Mouse (Mus musculus) left cerebral cortex, postnatal 14 days (tissue): ENCODE results near the gene Syncrip. TPM values are rescaled to one million over a fixed set of nuclear protein-coding genes. Genes with fewer than 3 reads are reported as not detected.

ENCODE experiments used
- DNase-seq, 2 experiments: peaks; one replicate each; pipeline ENCODE4 v3.0.0; 2021 to 2022; ENCODE audit warnings: low spot score in 2 of 2, mixed read lengths in 1 of 2
- intact Hi-C: fragments of 180-260 bp; cut with DNase I; formaldehyde crosslinking; loops from one replicate; pipeline ENCODE4 v1.15.1; 2025
- total RNA-seq, 2 experiments: library from RNA; stranded (reverse); gene quantifications; 2 replicates each; pipeline ENCODE4 v1.2.3; 2021

Syncrip gene
- total RNA-seq, 2 experiments from 2014 or later: 69.9 to 72.5 TPM

DNA sequence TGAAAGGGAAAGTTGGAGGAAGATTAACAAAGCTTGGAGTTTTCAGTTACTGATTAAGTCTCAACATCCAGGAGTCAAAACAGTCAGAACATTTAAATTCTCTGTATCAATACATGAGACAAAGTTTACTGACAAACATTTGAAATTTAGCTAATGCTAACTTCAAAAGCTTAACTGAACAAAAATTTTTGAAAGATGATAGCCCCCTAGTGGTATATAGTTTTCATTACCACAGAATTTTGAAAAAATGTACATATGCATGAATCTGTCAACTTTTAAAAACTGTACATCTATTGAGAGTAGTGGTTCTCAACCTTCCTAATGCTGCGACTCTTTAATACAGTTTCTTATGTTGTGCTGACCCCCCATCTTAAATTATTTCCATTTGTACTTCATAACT is 83.9 kb downstream of the Syncrip start:
- intact Hi-C loops: loop anchor here (2.0 kb wide), 1 partner anchor 158 kb away; no protein-coding TSS in a partner anchor
- DNase-seq: no peak

Other genes with a start within 250 kb of the Syncrip start
- 1 to 10 TPM; 3.2 to 6.5 TPM for gene Nt5e, start 155.4 kb downstream of the Syncrip start, total RNA-seq
- 10 to 100 TPM; 49.7 to 51.1 TPM for gene Snx14, start 43.6 kb downstream of the Syncrip start, total RNA-seq
- 1 to 10 TPM in 1 of 2 experiments, not detected in 1; 2.1 TPM for gene Gm20537, start 26.0 kb downstream of the Syncrip start, total RNA-seq
- 10 to 100 TPM; 17.3 to 19.7 TPM for gene Zfp949, start 65.4 kb upstream of the Syncrip start, total RNA-seq
- 1 to 10 TPM; 1.8 TPM for gene Trim43a, start 98.3 kb upstream of the Syncrip start, total RNA-seq
- gene Mthfsl, start 237.7 kb upstream of the Syncrip start, total RNA-seq: 10 to 100 TPM; 27.3 to 33.1 TPM
- under 1 TPM in 1 of 2 experiments, not detected in 1; 0.42 TPM for gene Bcl2a1d, start 249.3 kb upstream of the Syncrip start, total RNA-seq